Mouse (Mus musculus) ovary, postnatal 10 days (tissue): ENCODE results near the gene Isx.

Source experiments
- DNase-seq: peaks from one replicate; pipeline ENCODE4 v3.0.0; 2022; ENCODE audit warnings: low spot score

Gene Isx

DNA sequence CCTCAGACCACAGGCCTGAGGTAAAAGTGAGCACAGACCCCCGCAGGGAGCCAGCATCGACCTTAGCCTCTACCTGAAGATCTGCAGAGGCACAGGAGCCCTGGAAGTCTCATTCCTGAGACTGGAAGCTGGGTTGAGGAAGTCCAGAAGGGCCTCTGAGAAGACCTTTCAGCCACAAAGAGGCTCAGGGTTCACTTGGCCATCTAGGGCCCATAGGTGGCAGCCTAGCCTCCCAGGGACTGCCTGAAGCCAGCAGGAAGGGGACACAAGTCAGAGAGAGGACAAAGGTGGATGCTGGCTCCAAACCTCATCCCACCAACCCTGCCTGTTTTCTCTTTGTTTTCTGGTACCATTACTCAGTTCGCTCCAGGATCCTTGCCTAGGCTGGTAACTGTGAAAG is at the start of gene Isx:
Gene Isx, plus strand, starts transcription at position 234 of the 400 bp plus-strand sequence.
- no peak for DNase-seq

DNA sequence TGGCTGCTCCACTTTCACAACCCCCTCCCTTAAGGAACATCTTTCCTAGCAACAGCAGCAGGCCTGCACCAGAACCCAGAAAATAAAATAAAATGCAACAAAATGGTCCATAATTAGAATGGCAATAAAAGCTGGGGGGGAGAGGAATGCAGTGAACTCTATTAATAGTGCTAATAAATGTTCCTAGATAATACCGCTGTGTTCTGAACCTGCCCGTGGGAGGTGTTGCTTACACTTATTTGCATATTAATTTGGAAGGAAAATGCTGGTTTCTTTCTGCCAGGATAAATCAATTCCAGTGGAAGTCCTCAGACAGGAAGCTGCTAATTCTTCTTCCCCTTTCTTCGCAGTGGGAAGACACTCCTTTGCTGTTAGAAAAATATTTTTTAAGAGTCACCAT is 45.3 kb upstream of the Isx start:
- no peak for DNase-seq

DNA sequence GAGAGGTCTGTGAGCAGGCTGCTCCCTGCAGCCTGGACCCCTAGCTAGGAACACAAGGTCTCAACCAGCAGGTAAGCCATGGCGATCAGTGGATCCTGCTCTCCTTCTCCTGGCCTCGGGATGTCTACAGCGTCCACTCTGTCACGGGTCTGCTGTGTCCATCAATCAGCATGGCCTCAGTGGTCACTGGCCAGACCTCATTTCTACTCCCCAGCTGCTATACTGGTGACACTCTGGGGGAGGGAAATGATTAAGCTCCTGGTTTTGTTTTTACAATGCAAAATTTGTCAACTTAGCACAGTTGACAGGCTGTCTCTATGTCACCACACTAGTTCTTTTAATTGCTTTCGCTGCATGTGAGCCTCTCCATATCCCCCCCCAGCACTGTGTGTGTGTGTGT is 41.7 kb upstream of the Isx start:
- no peak for DNase-seq

DNA sequence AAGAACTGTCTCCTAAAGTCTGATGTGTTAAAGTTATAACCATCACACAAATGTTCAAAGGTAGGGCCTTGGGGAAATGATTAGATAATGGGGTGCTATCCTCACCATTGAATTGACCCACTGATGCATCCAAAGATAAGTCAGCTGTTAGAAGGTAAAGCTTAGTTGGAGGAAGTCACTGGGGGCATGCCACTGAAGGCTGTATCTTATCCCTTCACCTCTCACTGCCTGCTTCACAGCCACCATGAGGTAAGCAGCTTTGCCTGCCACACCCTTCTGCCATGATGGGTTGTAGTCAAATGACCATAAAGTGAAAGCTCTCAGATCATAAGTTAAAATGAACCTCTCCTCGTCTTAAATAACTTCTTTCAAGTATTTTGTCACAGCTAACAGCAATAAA is 38.7 kb upstream of the Isx start:
- DNase-seq: no peak

DNA sequence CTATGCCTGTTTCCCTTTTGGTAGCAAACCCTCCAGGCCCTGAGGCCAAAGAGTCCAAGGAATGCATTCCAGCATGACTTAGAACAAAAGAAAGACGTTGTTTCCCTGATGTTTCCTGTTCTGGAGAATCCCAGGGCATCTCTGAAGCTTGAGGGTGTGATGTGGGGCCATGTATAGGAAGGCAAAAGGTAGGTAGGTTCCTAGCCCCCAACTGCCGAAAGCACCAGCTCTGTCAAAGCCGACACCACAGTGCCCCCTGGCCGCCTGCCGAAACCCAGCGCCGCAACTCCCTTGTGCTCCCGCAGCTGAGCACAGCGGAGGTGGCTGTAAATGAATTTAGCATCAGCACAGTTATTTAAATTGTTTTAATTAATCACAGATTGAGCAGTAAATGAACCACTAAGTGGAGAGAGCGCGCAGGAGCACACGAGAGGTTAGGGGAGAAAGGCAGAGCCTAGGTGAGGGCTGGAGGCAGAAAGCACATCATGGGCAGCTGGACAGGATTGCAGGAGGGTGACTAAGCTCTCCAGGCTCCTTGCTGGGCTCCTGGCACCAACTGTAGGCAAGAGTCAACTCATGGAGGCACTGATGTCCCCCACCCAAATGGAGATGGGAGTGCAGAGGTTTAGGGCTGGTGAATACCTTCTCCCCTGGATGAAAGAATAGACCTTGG is 25.5 kb upstream of the Isx start:
- DNase-seq: no peak

DNA sequence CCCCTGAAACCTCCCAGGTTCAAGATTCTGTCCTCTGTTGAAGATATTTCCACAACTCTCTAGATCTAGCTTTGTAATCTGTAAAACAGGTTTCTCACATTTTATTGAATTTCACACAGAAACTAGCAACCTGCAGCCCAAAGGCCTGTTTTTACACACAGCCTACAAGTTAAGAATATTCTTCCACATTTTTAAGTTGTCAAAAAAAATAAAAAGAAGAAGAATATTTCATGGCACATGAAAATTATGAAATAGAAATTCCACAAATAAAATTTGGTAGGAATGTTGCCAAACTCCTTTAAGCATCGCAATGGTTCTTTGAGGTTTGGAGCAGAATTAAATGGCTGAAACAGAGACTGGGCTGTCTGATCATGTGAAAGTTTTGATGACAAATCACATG is 24.3 kb upstream of the Isx start:
- no peak for DNase-seq

DNA sequence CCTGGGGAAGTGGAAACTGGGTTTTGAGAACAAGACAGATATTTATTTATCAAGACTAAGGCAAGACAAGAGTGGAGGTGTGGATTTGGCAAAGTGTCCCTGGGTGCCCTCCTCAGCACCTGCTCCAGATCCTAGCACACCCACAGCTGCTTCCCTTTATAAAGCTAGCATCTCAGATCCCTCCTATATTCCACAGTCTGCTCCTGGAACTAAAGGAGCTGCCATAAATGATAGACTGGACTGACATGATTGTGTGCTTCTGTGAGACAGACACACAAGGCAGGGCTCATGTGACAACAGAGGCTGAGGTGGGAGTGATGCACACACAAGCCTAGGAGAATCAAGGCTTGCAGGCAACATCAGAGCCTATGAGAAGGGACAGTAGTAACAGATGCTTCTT is 22.0 kb upstream of the Isx start:
- DNase-seq: no peak

DNA sequence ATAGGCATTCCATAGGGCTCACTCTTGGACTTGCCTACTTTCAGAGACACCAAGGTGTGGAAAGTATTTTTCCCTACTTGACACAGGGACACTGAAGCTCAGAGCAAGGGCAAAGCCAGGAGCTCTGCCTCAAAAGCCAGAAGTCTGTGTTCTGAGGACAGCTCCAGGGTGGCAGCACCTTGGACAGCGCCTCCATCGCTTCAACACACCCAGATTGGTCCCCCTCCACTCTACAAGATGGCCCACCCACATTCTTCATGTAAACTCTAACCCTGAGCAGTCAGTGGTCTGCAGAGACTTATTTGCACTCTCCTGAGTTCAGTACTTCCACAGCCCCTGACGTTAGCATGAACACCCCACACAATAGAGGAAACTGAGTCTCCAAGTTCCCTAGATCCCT is 21.1 kb upstream of the Isx start:
- no peak for DNase-seq

DNA sequence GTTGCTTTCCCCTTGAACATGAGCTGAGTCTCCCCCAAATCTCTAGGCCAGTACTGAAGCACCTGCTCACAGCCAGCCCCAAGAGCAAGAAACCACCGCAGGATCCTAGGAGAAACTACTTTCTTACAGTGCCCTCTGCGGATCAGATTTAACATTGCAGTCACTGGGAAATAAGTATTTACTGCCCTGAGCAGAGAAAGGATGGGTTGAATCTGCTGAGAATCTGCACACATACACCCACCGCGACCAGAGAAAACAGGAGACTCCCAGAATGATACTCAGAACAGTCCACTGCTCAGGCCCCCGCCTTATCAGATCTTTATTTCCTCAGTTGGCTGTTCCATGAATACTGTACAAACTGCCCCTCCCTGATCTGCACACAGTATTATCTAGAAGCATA is 19.5 kb upstream of the Isx start:
- DNase-seq: no peak

DNA sequence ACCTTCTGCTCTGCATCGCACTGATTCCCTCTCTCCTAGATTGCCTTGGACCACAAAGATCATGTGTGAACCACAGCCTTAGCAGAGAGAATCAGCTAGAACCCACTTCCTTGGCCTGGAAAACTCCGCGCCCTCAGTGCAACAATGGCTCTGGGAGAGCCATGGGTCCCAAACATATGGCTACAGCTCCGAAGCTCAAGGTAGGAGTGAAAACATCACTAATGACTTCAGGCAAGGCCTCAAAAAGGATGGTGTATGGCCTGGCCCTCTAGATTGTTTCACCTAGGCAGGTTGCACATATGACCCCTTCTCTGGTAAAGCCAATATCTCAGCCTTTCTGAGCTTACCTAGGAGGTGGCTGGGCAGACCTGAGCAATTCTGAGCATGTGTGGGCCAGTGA is 18.2 kb upstream of the Isx start:
- DNase-seq: no peak

DNA sequence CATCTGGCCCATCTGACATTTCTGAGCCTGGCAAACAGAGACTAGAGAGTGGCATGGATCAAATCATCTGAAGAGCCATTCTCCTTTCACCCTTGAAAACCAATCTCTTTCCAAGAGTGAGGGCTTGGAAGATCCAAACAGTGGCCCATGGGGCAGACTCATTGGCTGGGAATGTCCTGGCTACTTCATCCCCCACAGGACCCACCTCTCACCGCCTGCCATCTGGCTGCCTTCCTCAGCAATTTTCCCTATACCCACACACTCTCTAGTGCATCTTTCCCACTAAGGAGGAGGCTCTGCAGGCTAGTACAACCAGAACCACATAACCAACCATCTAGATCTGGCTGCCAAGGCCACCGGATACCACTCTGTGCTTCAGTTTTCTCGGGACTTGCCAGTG is 17.6 kb upstream of the Isx start:
- no peak for DNase-seq

DNA sequence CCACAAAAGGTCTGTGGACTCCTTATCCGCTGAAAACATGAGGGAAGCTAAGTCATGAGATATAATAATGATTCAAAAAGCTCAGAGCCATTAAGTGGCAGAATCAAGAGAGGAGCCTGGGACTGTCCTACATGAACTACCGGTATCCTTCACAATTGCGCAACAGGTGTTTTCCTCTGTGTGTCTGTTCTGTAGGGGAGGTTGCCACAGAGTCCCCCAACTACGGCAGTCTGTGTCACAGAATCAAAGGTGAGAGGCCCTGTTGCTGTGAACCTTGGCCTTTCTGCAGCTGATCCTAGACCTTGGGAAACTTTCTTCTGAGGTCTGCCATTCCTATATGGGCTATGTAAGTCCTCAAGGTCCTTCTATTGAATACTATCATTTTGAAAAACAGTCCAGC is 13.7 kb upstream of the Isx start:
- DNase-seq: no peak

DNA sequence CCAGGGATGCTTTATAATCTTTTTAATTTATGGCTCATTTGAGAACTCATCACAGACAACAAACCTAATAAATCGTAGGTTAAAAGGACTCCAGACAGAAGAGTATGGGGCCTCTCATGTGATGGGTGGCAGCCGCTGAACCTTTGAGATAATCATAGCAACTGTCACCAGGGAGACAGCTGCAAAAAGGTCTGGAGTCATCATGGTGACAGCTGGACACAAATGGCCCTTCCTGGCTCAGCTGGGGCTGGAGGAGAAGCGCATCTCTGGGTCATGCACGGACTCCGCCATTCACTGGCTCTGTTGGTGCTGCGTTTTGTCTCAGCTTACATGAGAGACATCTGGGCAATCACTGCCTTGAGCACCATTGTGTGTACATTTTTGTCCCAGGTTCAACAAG is 12.5 kb upstream of the Isx start:
- no peak for DNase-seq

DNA sequence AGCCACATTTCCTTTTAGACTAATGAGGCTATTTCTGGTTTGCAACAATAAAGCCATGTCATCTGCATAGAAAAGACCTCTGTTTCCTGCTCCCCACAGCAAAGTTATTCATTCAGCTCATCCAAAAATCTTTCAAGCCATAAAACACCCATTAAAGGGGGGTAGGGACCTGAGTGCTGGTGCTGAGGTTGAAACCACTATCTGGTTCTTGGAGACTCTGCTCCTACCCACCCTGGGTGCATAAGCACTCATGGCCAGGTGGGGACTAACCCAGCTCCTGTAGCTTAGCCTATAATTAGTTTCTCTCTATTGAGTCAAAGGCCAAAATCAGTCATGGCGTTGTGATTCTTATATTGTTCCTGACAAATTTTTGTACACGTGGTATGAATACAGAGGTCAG is 10.4 kb upstream of the Isx start:
- no peak for DNase-seq

DNA sequence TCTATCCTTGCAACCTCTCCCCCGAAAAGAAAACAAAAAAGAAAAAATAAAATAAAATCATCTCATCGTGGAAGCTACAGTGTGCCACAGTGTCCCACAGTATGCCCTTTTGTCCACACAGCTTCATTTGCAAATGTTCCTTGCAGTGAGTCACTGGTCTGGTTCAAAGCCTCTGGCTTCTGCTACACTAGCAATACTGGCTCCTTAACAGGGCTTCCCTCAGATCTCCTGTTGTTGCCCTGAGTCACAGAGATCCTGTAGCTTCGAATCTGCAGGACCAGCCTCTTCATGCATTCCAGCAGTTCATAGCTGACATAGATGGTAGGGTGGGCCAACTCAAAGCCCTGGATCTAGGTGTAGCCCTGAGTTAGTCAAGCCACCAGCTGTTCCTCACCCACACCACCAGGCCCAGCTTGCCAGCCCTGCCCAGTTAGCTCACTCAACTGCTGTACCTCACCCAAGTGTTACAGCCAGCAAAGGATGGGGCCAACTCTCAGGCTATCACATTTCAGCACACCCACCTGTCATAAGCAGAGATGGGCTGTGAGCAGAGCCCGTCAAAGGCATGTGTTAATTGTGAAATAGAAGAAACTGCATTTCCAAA is 2.5 kb upstream of the Isx start:
- DNase-seq: no peak

DNA sequence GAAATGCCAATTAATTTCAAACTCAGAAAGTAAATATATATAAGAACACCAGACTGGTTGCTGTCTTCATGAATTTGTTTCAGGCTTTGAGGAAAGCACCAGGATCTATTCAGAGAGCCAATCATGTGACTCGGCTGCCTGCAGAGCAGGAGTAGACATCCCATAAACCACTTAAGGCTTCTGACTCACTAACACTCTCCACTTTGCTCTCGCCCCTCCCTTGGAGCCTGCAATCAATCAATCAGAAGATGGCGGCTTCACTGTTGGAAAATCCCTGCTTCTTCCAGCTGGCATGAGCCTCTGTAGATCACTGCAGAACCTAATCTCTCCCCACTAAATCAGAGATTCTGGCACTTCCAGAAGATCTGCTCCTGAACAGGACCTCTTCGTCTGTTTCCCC is 1.3 kb upstream of the Isx start:
- DNase-seq: no peak

DNA sequence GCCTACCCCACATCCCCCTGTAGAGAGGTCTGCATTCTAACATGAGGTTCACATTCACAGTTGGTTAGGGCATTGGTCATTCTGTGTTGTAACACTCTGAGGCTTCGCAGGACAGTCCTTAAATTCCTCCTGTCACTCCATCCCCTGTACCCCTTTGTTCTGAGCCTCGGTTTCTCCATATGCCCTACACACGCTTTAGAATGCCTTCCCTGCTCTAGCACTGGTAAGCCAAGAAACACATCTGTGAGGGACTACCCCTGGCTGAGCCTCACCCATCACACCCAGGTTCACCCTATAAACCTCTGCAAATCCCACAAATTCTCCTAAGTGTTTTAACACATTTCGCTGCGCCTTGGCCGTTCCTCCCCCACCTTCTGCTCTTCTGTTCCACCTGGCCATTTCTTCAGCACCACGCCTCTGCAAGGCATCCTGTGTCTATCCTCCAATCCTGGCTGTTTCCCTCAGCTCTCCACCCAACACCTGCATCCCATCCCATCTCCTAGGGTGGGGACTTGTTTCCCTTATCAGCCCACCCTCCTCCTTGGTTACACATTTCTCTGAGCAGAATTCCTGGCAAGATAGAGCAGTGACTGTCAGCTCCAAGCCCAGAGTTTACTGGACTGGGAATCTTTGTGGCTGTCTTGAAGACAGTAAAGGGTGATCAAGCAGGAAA is 686 bp upstream of the Isx start:
- no peak for DNase-seq

DNA sequence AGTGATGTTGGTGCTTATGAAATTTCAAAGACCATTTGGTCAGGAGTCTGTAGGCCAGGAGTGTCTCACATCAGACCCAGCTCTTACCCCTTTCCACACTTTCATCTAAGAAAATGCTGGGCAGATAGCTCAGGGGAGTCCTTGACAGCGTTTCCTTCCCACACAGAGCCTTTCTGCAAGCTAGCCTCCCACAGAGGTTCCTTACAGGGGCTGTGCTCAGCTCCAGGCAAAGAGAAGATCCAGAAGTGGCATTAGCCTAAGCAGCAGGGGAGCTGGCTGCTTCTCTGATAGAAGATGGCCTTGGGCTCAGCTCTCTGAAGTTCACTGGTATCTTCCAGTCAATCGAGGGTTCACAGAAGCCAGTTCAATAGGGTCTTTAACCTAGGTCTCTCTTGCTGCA is 1.6 kb downstream of the Isx start:
- no peak for DNase-seq

DNA sequence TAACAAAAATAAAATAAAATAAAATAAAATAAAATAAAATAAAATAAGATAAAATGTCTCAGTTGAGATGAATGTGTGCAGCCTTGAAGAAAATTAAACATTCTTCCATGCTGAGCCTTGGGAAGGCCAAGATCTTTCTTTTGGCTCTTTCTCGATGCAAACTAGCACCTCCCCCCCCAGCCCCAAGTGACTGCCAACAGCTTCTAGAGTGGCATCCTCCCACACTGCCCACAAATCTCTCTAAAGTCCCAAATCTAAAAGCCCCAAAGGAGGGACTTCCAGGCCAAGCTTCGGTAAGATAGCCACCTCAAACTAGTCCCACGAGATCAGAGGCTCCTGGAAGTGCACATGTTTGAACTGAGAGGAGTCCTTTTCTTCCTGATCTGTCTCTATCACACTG is 5.7 kb downstream of the Isx start:
- no peak for DNase-seq

DNA sequence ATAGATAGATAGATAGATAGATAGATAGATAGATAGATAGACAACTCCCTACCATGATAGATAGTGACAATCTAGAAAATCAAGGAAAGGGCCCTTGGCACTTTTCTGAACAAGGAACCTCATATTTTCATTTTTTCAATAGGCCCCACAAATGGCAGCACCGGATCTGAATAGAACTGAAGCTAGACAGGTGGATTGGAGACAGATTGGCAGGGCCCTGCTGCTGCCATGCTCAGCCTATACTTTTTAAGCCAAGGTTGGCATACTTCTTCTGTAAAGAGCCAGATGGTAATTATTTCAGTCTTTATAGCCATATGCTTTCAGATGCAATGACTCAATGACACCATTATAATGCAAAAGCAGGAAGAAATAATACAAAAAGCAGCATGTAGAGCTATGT is 15.8 kb downstream of the Isx start:
- DNase-seq: no peak

DNA sequence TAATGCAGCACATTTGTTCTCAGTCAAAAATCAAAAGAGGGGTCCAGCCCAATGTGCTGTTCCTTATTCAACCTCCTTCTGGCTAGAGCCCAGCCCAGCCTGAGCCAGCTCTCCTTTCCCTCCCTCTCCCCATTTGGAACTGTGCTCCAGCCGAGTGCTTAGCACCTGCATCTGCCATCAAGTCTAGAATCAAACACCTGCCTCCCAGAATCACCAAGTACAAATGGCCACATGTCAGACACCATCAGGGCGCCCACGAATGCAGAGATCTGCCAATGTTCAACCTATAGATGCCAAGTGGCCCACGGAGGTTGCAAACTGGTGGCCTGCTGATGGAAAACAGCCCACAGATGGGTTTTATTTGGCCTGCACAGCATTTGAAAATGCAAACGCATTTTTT is 18.1 kb downstream of the Isx start:
- DNase-seq: no peak

DNA sequence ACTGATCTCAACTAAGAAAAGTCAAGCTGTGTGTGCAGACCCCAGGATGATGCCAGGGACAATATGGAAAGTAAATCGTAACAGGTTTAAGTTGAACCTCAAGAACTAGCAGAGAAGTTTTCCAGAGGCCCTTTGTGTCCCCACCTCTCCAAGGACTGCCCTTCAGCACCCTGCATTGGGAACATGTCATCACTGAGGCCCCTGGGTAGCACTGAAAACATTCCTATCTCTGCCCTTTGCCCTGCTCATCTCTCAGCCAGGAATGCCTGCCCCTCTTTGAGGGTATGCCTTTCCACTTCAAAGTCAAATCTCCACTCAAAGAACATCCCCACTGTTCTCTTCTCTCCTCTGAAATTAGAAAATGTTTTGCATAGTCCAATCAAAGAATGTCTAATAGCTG is 23.3 kb downstream of the Isx start:
- DNase-seq: no peak

DNA sequence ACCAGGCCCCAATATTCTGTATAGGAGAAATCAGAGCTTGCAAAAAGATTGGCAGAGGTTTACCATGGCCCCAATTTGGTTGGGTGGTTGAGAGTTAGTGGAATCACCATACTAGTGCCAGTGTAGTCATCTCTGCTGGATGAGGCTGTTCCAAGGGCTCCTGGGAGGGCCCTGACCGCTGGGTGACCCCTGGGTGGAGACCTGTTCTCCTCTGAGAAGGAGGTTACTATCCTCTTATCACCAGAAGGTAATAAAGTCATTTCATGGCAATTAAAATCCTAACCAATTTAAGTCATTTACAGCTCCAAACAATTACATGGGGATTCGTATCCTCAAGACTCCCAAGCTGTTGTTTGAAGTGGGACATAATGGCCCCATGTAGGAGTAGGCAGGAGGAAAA is 24.3 kb downstream of the Isx start:
- DNase-seq: no peak

DNA sequence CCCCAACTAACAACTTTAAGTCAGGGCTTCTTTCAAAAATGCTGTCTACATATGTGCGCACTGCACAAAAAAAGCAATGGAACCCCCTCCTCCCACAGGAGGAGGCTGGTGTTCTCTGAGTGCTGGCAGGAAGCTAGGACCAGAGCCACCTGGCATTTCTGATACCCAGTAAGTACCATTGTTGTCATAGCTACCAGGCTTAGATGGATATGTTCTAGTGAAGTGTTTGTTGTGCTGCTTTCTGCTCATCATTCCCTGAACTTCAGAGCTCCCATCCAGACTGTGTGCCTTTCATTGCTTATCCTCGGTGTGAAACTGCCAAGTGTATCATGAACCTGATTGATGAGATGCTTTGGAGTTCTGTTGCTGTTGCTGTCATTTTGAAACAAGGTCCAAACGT is 26.8 kb downstream of the Isx start:
- DNase-seq: no peak
